Mouse (Mus musculus) kidney, postnatal 0 days (tissue): ENCODE measurements around the gene Armc2. TPM values are rescaled to one million over a fixed set of nuclear protein-coding genes. Genes with fewer than 3 reads are reported as not detected.

Source experiments
- ATAC-seq: fragments of 200-750 bp; cut with Nextera tagmentation; replicated peaks from 2 replicates; pipeline ENCODE4 v1.8.0; 2017; ENCODE audit warnings: low read depth, moderate number of reproducible peaks, moderate TSS enrichment, moderate library complexity; ENCODE audit not compliant: low FRiP score
- DNase-seq: peaks from one replicate; pipeline ENCODE4 v3.0.0-alpha.2; 2016; ENCODE audit warnings: low spot score
- H3K27ac ChIP-seq: fragments of 300-500 bp; sonication (generic); 2 replicates; pipeline ENCODE4 v1.5.1; 2014; ENCODE audit warnings: mild to moderate bottlenecking
- H3K27me3 ChIP-seq: fragments of 300-500 bp; sonication (generic); 2 replicates; pipeline ENCODE4 v1.6.1; 2014; ENCODE audit warnings: low read length, mixed read lengths; ENCODE audit not compliant: insufficient read depth
- H3K36me3 ChIP-seq: fragments of 300-500 bp; sonication (generic); 2 replicates; pipeline ENCODE4 v1.6.1; 2014; ENCODE audit warnings: low read length, mixed read lengths; ENCODE audit not compliant: insufficient read depth
- H3K4me1 ChIP-seq: fragments of 300-500 bp; sonication (generic); replicated peaks from 2 replicates; pipeline ENCODE4 v1.6.1; 2014; ENCODE audit warnings: antibody characterized with exemption, low read length, mixed read lengths; ENCODE audit not compliant: insufficient read depth
- H3K4me2 ChIP-seq: fragments of 300-500 bp; sonication (generic); 2 replicates; pipeline ENCODE4 v1.6.1; 2014; ENCODE audit warnings: mild to moderate bottlenecking, low read length, moderate library complexity, mixed read lengths
- H3K4me3 ChIP-seq: fragments of 300-500 bp; sonication (generic); replicated peaks from 2 replicates; pipeline ENCODE4 v1.5.1; 2014; ENCODE audit warnings: low read depth, low read length
- H3K9ac ChIP-seq: fragments of 300-500 bp; sonication (generic); 2 replicates; pipeline ENCODE4 v1.6.1; 2014; ENCODE audit warnings: low read depth, low read length
- H3K9me3 ChIP-seq: fragments of 300-500 bp; sonication (generic); replicated peaks from 2 replicates; pipeline ENCODE4 v1.6.1; 2016; ENCODE audit warnings: low read length, inconsistent platforms, mixed read lengths
- CTCF ChIP-seq: IDR thresholded peaks from 2 replicates; pipeline ENCODE4 v1.5.1; 2016; ENCODE audit warnings: antibody characterized with exemption, low read depth, mild to moderate bottlenecking, moderate library complexity
- WGBS: fragments of 180-500 bp; shearing (Covaris S2); extraction: QIAGEN DNeasy Blood & Tissue Kit; methylation state at CpG from one replicate; pipeline ENCODE4 v1.1.7; 2014; 5-methylcytosine and 5-hydroxymethylcytosine counted together
- polyA plus RNA-seq: library from polyadenylated mRNA; unstranded; fragments of >200 nt; fragmentation: Nextera tagmentation; extraction: Ambion mirVana; gene quantifications from 2 replicates; pipeline ENCODE4 v1.2.1, GENCODE M21; 2015

The Armc2 gene
- polyA plus RNA-seq, 1 experiment from 2014 or later = 0.71 TPM

DNA sequence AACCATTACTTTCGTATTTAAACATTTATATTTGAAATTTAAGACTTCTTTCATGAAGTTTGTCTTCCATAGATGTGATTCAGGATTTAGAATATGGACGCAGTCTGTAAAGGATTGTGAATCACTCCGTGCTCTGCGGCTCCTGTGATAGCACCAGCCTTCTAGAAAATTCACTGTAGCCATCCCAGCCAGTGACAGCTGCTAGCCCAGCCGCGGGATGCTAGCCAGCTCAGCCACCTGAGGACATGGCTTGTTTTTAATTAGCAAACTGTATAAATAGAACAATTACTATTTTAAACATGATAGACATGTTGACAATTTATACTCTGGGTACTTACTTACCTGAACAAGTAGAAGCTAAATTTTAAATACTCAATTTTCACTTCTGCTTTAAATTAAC, 116.4 kb downstream of the Armc2 start:
- peaks cover 38% of the 10 kb centered on the region for H3K36me3 ChIP-seq
- ATAC-seq (no peak), DNase-seq (no peak)
- H3K4me3 ChIP-seq = no peak overlapping the region
- 94% methylated on average over 6 of the region's 6 CpGs for WGBS
- TF ChIP-seq CTCF = no peak
- no peaks in the 10 kb centered on the region for H3K9me3 ChIP-seq
- no peaks in the 10 kb centered on the region for H3K4me1 ChIP-seq
- H3K9ac ChIP-seq = no peak overlapping the region
- no peaks in the 10 kb centered on the region for H3K27me3 ChIP-seq
- no peak overlapping the region for H3K27ac ChIP-seq
- H3K4me2 ChIP-seq = no peak overlapping the region

DNA sequence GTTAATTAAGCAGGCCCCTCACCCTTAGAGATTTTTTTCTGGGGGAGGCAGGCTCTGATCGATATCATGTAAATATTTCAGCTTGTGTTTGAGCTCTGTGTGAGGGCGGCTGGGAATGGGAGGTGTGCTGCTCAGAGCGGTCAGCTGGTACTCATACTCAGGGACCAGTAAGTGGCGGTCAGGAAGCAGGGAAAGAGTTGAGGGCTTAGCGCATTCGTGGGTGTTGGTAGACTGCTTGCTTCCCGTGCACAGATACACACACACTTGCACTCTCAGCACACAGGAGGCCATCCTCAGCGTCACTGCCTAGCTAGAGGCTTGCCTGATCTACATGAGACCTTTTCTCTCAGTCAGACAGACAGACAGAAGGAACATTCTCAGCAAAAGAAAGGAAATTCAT, 116.8 kb downstream of the Armc2 start:
- H3K27me3 ChIP-seq = no peaks in the 10 kb centered on the region
- 76% methylated on average over 8 of the region's 8 CpGs for WGBS
- H3K4me1 ChIP-seq = no peaks in the 10 kb centered on the region
- H3K36me3 ChIP-seq = peaks cover 36% of the 10 kb centered on the region
- H3K9me3 ChIP-seq = no peaks in the 10 kb centered on the region
- no peak for DNase-seq
- no peak overlapping the region for H3K4me3 ChIP-seq
- 0 out of 2 replicates have a peak, but pooled peaks have one; percentile 21 for ATAC-seq
- no peak for TF ChIP-seq CTCF
- no peak overlapping the region for H3K9ac ChIP-seq
- H3K27ac ChIP-seq = no peak overlapping the region
- H3K4me2 ChIP-seq = no peak overlapping the region

DNA sequence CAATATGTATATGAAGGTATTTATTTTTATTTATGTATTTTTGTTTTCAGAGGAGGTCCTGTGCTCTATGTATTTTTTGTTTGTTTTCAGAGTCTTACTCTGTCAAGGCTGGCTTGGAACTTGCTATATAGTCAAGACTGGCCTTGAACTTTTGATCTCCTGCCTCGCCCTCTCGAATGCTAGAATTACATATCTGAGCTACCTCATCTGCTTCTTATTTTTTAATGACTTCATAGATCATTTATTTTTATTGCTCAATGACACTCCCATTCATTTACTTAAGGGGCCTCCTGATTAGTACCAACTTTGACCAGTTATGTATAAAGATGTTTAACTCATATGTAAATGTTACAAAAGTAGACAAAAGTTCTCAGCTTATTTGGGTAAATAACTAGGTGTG, 121.4 kb downstream of the Armc2 start:
- H3K4me3 ChIP-seq = no peak overlapping the region
- H3K36me3 ChIP-seq = peaks cover 25% of the 10 kb centered on the region; the same call in 1 of the 2 replicates
- H3K4me2 ChIP-seq = no peak overlapping the region
- H3K27ac ChIP-seq = no peak overlapping the region
- no peaks in the 10 kb centered on the region for H3K27me3 ChIP-seq
- DNase-seq = no peak
- H3K4me1 ChIP-seq = 0 out of 2 replicates have a peak, but pooled peaks cover 7% of the 10 kb centered on the region
- no peak overlapping the region for H3K9ac ChIP-seq
- ATAC-seq = no peak
- WGBS = 73% methylated on average over 2 of the region's 2 CpGs
- no peaks in the 10 kb centered on the region for H3K9me3 ChIP-seq
- no peak for TF ChIP-seq CTCF

- Histone ChIP-seq H3K36me3 (peaks cover 25% of the 10 kb centered on the region; the same call in 1 of the 2 replicates), H3K27me3 (no peaks in the 10 kb centered on the region), H3K4me3 (no peak overlapping the region), H3K9ac (no peak overlapping the region), H3K4me1 (0 out of 2 replicates have a peak, but pooled peaks cover 7% of the 10 kb centered on the region), H3K27ac (no peak overlapping the region), H3K4me2 (no peak overlapping the region), H3K9me3 (no peaks in the 10 kb centered on the region)
- DNase-seq (no peak), ATAC-seq (no peak)
- no peak for TF ChIP-seq CTCF
Measured at GRCm38 (mm10) chr10:41896425-41896824, 121.8 kb downstream of the Armc2 start.

DNA sequence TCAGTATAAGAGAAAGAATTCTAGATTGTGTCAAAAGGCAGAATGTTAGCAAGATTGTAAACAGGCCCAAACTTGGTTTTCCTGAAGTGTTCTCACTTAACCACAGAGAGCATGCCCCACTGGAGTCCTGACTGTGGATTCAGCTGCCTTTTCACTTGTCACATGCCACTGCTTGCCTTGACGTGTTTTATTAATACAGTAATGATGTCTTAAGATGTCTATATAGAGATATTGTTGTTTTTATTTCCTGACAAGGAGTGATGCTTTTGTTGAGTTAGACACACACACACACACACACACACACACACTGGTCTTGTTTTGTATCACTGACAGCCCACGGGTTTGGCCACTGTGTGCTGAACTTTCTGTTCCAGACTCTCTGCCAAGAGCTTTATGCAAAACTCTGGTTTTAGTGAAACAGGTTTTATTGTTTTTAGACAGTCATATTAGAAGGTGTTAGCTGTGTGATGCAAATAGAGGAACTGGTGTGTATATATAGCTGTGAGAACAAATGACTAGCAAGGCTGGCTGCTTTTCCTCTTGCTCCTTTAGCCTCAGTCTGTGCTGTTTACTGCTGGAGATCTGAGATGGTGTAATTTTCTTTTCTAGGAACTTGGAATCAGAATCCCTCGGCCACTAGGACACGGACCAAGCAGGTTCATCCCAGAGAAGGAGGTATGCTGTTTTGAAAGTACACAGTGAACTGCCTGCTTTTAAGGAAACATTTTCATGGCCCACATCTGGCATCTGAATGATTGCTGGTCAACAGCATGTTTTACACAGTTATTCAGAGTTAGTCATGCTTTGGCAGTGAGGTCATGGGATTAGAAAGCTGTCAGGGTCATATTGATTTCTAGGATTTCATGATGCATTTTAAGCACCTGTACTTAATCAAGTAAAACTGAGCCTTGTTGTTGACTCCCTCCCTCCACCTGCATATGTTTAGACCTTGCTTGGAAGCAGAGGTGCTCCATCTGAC, 124.5 kb downstream of the Armc2 start:
- Histone ChIP-seq H3K9ac (no peak overlapping the region), H3K4me2 (no peak overlapping the region), H3K36me3 (peaks cover 16% of the 10 kb centered on the region; the same call in 1 of the 2 replicates), H3K4me3 (no peak overlapping the region), H3K27ac (no peak overlapping the region), H3K27me3 (no peaks in the 10 kb centered on the region), H3K4me1 (0 out of 2 replicates have a peak, but pooled peaks cover 7% of the 10 kb centered on the region), H3K9me3 (no peaks in the 10 kb centered on the region)
- ATAC-seq = no peak
- TF ChIP-seq CTCF = no peak
- WGBS = 40% methylated on average over 4 of the region's 4 CpGs
- no peak for DNase-seq

GRCm38 (mm10) chr10:41891312-41891711, 126.9 kb downstream of the Armc2 start:
- ATAC-seq (no peak), DNase-seq (no peak)
- H3K27me3 ChIP-seq = no peaks in the 10 kb centered on the region
- TF ChIP-seq CTCF = no peak
- H3K4me2 ChIP-seq = no peak overlapping the region
- H3K9me3 ChIP-seq = no peaks in the 10 kb centered on the region
- H3K9ac ChIP-seq = no peak overlapping the region
- H3K36me3 ChIP-seq = 0 out of 2 replicates have a peak, but pooled peaks cover 4% of the 10 kb centered on the region
- H3K4me1 ChIP-seq = 0 out of 2 replicates have a peak, but pooled peaks cover 13% of the 10 kb centered on the region
- WGBS = 91% methylated on average over 4 of the region's 4 CpGs
- no peak overlapping the region for H3K4me3 ChIP-seq
- no peak overlapping the region for H3K27ac ChIP-seq
